Mouse (Mus musculus): Measurements from ENCODE around the gene Cd79a. TPM values are rescaled to one million over a fixed set of nuclear protein-coding genes. Genes with fewer than 3 reads are reported as not detected.
A peak's percentile ranks its signal among the peaks of the same experiment; 100 is the strongest.

Cd79a gene
- polyA plus RNA-seq, 1 experiment from 2014 or later, result 0.38 TPM

DNA sequence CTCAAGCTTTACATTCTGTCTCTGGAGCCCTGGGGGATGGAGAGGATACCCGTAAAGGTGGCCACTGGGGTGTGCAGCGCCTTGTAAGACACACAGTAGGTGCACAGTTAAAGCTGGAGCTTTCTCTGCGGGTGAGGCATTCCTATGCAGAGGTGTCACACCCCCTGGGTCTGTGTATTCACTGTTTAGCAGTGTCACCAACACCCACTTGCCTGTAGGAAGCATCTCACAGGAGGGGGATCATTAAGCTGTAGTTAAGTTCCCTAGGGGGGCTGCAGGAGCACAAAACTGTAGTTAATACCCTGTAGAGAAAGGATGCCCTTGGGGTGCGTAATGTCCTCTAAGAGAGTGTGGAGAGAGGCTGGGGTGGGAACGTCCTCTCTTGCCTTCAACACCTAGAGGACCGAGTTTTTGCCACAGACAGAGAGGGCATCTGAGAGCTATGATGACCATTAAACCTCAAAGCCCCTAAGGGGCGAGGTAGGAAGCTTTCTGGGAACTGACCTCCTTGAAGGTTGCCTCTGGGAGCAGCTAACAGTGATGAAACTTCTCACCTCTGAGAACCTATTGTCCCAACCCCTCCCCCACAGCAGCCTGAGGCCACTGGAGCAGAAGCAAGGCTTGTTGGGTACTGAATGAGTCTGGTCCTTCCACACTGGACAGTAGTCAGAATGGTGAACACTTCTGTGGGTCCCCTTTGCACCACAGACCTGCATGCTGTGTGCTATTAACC lies 50.3 kb downstream of the Cd79a start:
- Histone ChIP-seq H3K4me1 (replicated peaks) (peaks cover 62% of the 10 kb centered on the region), H3K4me2 (no peak overlapping the region), H3K4me3 (no peak overlapping the region), H3K36me3 (no peaks in the 10 kb centered on the region), H3K9me3 (no peaks in the 10 kb centered on the region), H3K27ac (no peak overlapping the region), H3K9ac (no peak overlapping the region), H3K27me3 (peaks cover 99% of the 10 kb centered on the region)
- WGBS, result 9% methylated on average over 7 of the region's 7 CpGs
- no peak for ATAC-seq (ENCODE audit: low FRiP score)

DNA sequence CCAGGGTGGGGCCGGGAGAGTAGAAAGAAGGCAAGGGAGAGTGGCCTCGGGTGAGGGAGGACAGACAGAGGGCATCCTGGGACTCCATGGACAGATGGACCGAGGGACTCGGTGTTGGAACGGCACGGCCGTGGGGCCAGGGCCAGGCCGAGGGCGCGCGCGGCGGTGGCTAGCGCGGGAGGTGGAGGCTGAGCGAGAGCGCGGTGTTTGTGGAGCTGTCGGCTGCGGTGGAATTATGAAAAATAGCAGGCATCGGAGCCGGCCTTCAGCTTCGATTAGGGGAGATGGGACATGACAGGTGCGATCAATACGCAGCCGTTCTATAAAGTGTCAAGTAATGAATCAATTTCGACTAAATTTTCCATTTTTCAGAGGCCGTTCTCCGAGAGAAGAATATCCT lies 51.6 kb downstream of the Cd79a start:
- Histone ChIP-seq H3K4me3 (peak overlapping the region; percentile 13), H3K4me2 (peak overlapping the region; percentile 32), H3K27me3 (peaks cover 99% of the 10 kb centered on the region), H3K9me3 (no peaks in the 10 kb centered on the region), H3K9ac (peak overlapping the region; percentile 44), H3K4me1 (replicated peaks) (peaks cover 66% of the 10 kb centered on the region), H3K27ac (peak overlapping the region; percentile 35), H3K36me3 (no peaks in the 10 kb centered on the region)
- WGBS, result 1% methylated on average over 29 of the region's 29 CpGs
- no peak for ATAC-seq (ENCODE audit: low FRiP score)

DNA sequence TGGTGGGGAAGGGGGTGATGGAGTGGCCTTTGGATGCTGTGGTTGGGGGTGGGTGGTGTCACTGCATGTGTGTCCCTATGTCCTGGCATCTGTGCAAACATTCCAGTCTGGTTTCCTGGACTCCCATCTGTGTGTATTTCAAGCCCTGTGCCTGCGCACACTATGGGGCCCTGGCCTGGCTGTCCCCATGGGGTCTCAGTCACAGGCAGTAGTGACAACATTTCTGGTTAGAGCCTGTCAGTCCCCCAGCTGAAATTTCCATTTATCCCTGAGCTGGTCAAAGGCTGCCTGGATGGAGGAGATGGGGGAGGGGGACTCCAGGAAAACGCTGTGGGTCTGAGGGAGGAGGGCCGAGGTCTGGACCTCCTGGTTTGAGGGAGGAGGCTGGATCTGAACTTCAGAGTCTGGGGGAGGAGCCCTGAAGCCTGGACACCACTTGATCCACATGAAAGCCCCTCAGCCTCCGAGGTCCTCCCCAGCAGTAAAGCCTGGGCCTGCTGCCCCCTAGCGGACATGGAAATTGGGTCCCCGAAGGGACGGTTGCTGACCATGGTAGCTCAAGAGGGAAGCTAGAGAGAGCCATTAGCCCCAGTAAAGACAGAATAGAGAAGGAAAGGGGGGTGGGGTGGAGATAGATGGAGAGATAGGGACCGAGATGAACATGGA lies 52.9 kb downstream of the Cd79a start:
- H3K4me3 ChIP-seq, result no peak overlapping the region
- under 1% methylated on average over 8 of the region's 8 CpGs for WGBS

More for the DNA sequence above, 52.9 kb downstream of the Cd79a start:
- H3K36me3 ChIP-seq, result no peaks in the 10 kb centered on the region
- H3K4me2 ChIP-seq, result no peak overlapping the region
- H3K27ac ChIP-seq, result 0 out of 2 replicates have a peak overlapping the region, but pooled peaks have one; percentile 26
- peak; percentile 41 for ATAC-seq (ENCODE audit: low FRiP score)
- no peak overlapping the region for H3K9ac ChIP-seq
- H3K4me1 ChIP-seq (replicated peaks), result peaks cover 67% of the 10 kb centered on the region
- no peaks in the 10 kb centered on the region for H3K9me3 ChIP-seq
- peaks cover 98% of the 10 kb centered on the region for H3K27me3 ChIP-seq

Other genes starting within 250 kb of the Cd79a start
- not detected in 2 replicates for gene Tex101, start 220.7 kb upstream of the Cd79a start, polyA plus RNA-seq (2015; fragmentation: Nextera tagmentation; extraction: Ambion mirVana)
- gene BC049730, start 188.1 kb upstream of the Cd79a start, polyA plus RNA-seq (2015; fragmentation: Nextera tagmentation; extraction: Ambion mirVana), result not detected in 2 replicates
- gene Gm4763, start 170.5 kb upstream of the Cd79a start, polyA plus RNA-seq (2015; fragmentation: Nextera tagmentation; extraction: Ambion mirVana), result not detected in 2 replicates
- gene Cd177, start 137.1 kb upstream of the Cd79a start, polyA plus RNA-seq (2015; fragmentation: Nextera tagmentation; extraction: Ambion mirVana), result 0.17 TPM in 1 of 2 replicates, not detected in the other
- gene Ceacam10, start 120.2 kb upstream of the Cd79a start, polyA plus RNA-seq (2015; fragmentation: Nextera tagmentation; extraction: Ambion mirVana), result 0.31 TPM in 1 of 2 replicates, not detected in the other
- gene Gm9844, start 35.2 kb upstream of the Cd79a start, polyA plus RNA-seq (2015; fragmentation: Nextera tagmentation; extraction: Ambion mirVana), result 36.3 and 38.4 TPM in 2 replicates
- not detected in 2 replicates for gene Lypd4, start 27.4 kb upstream of the Cd79a start, polyA plus RNA-seq (2015; fragmentation: Nextera tagmentation; extraction: Ambion mirVana)
- gene Dmrtc2, start 27.3 kb upstream of the Cd79a start, polyA plus RNA-seq (2015; fragmentation: Nextera tagmentation; extraction: Ambion mirVana), result 0.19 and 0.26 TPM in 2 replicates
- 1,307 and 1,338 TPM in 2 replicates for gene Rps19, start 13.0 kb upstream of the Cd79a start, polyA plus RNA-seq (2015; fragmentation: Nextera tagmentation; extraction: Ambion mirVana)
- 56.0 and 56.4 TPM in 2 replicates for gene Arhgef1, start 5.5 kb downstream of the Cd79a start, polyA plus RNA-seq (2015; fragmentation: Nextera tagmentation; extraction: Ambion mirVana)
- 5.1 and 5.8 TPM in 2 replicates for gene Gm4881, start 47.1 kb downstream of the Cd79a start, polyA plus RNA-seq (2015; fragmentation: Nextera tagmentation; extraction: Ambion mirVana)
- 220 and 226 TPM in 2 replicates for gene Rabac1, start 75.4 kb downstream of the Cd79a start, polyA plus RNA-seq (2015; fragmentation: Nextera tagmentation; extraction: Ambion mirVana)
- gene Atp1a3, start 108.6 kb downstream of the Cd79a start, polyA plus RNA-seq (2015; fragmentation: Nextera tagmentation; extraction: Ambion mirVana), result 253 and 258 TPM in 2 replicates
- gene Grik5, start 175.0 kb downstream of the Cd79a start, polyA plus RNA-seq (2015; fragmentation: Nextera tagmentation; extraction: Ambion mirVana), result 16.1 and 18.0 TPM in 2 replicates
- gene Zfp574, start 175.2 kb downstream of the Cd79a start, polyA plus RNA-seq (2015; fragmentation: Nextera tagmentation; extraction: Ambion mirVana), result 33.8 and 34.0 TPM in 2 replicates

Measured in hindbrain, embryonic 13.5 days (tissue).